Mouse (Mus musculus): ENCODE measurements around the gene Msrb3. TPM values are rescaled to one million over a fixed set of nuclear protein-coding genes. Genes with fewer than 3 reads are reported as not detected.

Gene Msrb3
- total RNA-seq, 2 experiments from 2014 or later = 0.09 TPM; not detected in 1

Other genes starting within 250 kb of the Msrb3 start
- gene Lemd3, start 80.2 kb upstream of the Msrb3 start, total RNA-seq (2015; ENCODE audit: low replicate concordance) = 5.4 and 5.6 TPM in 2 replicates
- gene Lemd3, start 80.2 kb upstream of the Msrb3 start, total RNA-seq (2017; ENCODE audit: low replicate concordance) = 6.1 and 8.5 TPM in 2 replicates
- gene Wif1, start 134.9 kb upstream of the Msrb3 start, total RNA-seq (2015; ENCODE audit: low replicate concordance) = not detected in 2 replicates
- gene Wif1, start 134.9 kb upstream of the Msrb3 start, total RNA-seq (2017; ENCODE audit: low replicate concordance) = not detected in 2 replicates